Mouse (Mus musculus): ENCODE measurements around the gene Ap5b1. TPM values are rescaled to one million over a fixed set of nuclear protein-coding genes. Genes with fewer than 3 reads are reported as not detected.

Ap5b1 gene
- polyA plus RNA-seq, 1 experiment = 23.7 TPM

DNA sequence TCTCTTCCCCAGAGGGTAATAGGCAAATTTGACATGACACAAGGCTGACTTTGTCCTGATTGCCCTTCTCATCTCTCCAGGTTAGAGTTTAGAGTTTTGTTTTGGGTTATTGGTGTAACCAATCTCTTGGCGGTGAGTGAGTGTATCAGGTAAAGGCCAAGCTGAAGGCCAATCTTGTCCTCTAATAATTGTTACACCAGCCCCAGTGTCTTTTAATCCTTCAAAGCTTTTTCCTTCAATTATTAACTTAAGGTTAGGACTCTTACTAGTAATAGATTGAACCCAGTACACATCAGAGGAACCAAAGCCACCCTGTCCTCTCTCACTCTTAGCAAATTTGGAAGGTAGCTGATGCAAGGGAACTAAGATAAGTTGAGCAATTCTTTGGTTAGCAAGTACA, 7.5 kb downstream of the Ap5b1 start:
- H3K4me1 ChIP-seq = peaks cover 40% of the 10 kb centered on the region
- TF ChIP-seq FLI1 (IDR thresholded peaks at IDR 0.05; ENCODE audit: low read length) (no peak), GATA1 (IDR thresholded peaks at IDR 0.05; ENCODE audit: borderline replicate concordance, low read length) (no peak)
- H3K9me3 ChIP-seq = no peaks in the 10 kb centered on the region
- H3K4me3 ChIP-seq (replicated peaks) = no peak overlapping the region
- H3K27me3 ChIP-seq (replicated peaks) = peaks cover 7% of the 10 kb centered on the region
- H3K36me3 ChIP-seq (replicated peaks; ENCODE audit: low read length) = peaks cover 19% of the 10 kb centered on the region

- peaks cover 32% of the 10 kb centered on the region for H3K27me3 ChIP-seq (replicated peaks)
- H3K36me3 ChIP-seq (replicated peaks; ENCODE audit: low read length) = no peaks in the 10 kb centered on the region
- TF ChIP-seq FLI1 (IDR thresholded peaks at IDR 0.05; ENCODE audit: low read length) (no peak), GATA1 (IDR thresholded peaks at IDR 0.05; ENCODE audit: borderline replicate concordance, low read length) (no peak)
- H3K4me1 ChIP-seq = peaks cover 6% of the 10 kb centered on the region; the same call in 1 of the 2 replicates
- H3K4me3 ChIP-seq (replicated peaks) = no peak overlapping the region
- no peaks in the 10 kb centered on the region for H3K9me3 ChIP-seq
These were observed 12.1 kb downstream of the Ap5b1 start for GRCm38 (mm10) chr19:5579971-5580370.

GRCm38 (mm10) chr19:5580776-5581175, 13.0 kb downstream of the Ap5b1 start:
- H3K27me3 ChIP-seq (replicated peaks) = peaks cover 40% of the 10 kb centered on the region
- no peaks in the 10 kb centered on the region for H3K36me3 ChIP-seq (replicated peaks; ENCODE audit: low read length)
- TF ChIP-seq FLI1 (IDR thresholded peaks at IDR 0.05; ENCODE audit: low read length) (no peak), GATA1 (IDR thresholded peaks at IDR 0.05; ENCODE audit: borderline replicate concordance, low read length) (no peak)
- H3K4me3 ChIP-seq (replicated peaks) = no peak overlapping the region
- H3K4me1 ChIP-seq = peaks cover 4% of the 10 kb centered on the region; the same call in 1 of the 2 replicates
- H3K9me3 ChIP-seq = no peaks in the 10 kb centered on the region

DNA sequence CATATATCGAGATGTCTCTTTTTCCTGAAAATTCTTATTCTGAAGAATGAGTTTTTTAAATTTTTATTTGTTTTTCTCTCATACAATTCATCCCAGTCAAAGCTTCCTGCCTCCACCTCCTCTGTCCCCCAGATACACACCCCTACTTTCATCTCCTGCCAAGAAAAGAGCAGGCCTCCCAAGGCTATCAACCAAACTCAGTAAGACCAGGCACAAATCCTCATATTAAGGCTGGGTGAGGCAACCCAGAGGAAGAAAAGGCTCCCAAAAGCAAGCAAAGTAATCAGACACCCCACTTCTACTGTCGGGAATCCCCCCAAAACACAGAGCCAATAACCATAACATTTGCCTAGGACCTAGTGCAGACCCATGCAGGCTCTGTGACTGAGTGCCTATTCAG, 14.2 kb downstream of the Ap5b1 start:
- no peaks in the 10 kb centered on the region for H3K36me3 ChIP-seq (replicated peaks; ENCODE audit: low read length)

DNA sequence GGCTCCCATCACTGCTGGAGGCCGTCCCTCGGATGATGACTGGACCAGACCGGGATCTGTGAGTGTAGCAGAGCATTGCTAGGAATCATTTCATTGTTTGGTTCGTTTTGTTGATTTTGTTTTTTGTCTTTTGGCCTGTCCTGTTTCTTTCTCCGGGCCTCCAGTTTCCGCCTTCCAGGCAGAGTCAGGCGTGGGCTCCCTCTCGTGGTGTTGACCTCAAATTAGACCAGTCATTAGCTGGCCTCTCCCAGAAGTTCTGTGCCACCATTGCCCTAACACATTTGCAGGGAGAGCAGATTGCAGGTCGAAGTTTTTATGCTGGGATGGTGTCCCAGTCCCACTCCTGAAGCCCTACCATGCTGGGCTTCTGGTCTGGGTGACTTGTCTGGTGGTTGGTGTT, 21.3 kb downstream of the Ap5b1 start:
- Histone ChIP-seq H3K4me1 (0 out of 2 replicates have a peak, but pooled peaks cover 6% of the 10 kb centered on the region), H3K9me3 (no peaks in the 10 kb centered on the region), H3K36me3 (replicated peaks; ENCODE audit: low read length) (no peaks in the 10 kb centered on the region), H3K4me3 (replicated peaks) (no peak overlapping the region), H3K27me3 (replicated peaks) (peaks cover 30% of the 10 kb centered on the region)
- no peak for TF ChIP-seq FLI1 (IDR thresholded peaks at IDR 0.05; ENCODE audit: low read length)
- TF ChIP-seq GATA1 (IDR thresholded peaks at IDR 0.05; ENCODE audit: borderline replicate concordance, low read length) = no peak

More for the DNA sequence above, 14.2 kb downstream of the Ap5b1 start:
- Histone ChIP-seq H3K27me3 (replicated peaks) (peaks cover 45% of the 10 kb centered on the region), H3K9me3 (no peaks in the 10 kb centered on the region), H3K4me1 (0 out of 2 replicates have a peak, but pooled peaks cover 3% of the 10 kb centered on the region), H3K4me3 (replicated peaks) (no peak overlapping the region)
- TF ChIP-seq GATA1 (IDR thresholded peaks at IDR 0.05; ENCODE audit: borderline replicate concordance, low read length) (no peak), FLI1 (IDR thresholded peaks at IDR 0.05; ENCODE audit: low read length) (no peak)

DNA sequence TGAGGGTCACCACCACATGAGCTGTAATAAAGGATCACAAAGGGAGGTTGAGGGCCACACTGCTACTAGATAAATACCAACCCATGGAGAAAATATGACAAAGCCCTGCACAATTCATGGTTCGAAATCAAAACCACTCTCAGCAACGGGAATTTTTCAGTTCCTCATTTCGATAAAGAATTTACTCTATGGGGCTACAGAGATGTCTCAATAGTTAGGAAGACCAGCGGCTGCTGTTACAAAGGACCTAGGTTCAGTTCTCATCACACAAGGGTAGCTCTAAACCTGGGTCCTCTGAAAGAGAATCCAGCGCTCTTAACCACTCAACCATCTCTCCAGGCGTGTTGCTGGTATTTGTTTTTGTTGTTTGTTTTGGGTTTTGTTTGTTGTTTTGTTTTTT, 24.1 kb downstream of the Ap5b1 start:
- H3K27me3 ChIP-seq (replicated peaks) = peaks cover 12% of the 10 kb centered on the region
- H3K9me3 ChIP-seq = no peaks in the 10 kb centered on the region
- no peak overlapping the region for H3K4me3 ChIP-seq (replicated peaks)
- peaks cover 3% of the 10 kb centered on the region; the same call in 1 of the 2 replicates for H3K4me1 ChIP-seq
- no peaks in the 10 kb centered on the region for H3K36me3 ChIP-seq (replicated peaks; ENCODE audit: low read length)
- TF ChIP-seq FLI1 (IDR thresholded peaks at IDR 0.05; ENCODE audit: low read length) = no peak
- no peak for TF ChIP-seq GATA1 (IDR thresholded peaks at IDR 0.05; ENCODE audit: borderline replicate concordance, low read length)

- H3K9me3 ChIP-seq = no peaks in the 10 kb centered on the region
- peaks cover 59% of the 10 kb centered on the region for H3K4me1 ChIP-seq
- H3K27me3 ChIP-seq (replicated peaks) = peaks cover 1% of the 10 kb centered on the region
- H3K4me3 ChIP-seq (replicated peaks) = no peak overlapping the region
- peaks cover 18% of the 10 kb centered on the region for H3K36me3 ChIP-seq (replicated peaks; ENCODE audit: low read length)
- TF ChIP-seq GATA1 (IDR thresholded peaks at IDR 0.05; ENCODE audit: borderline replicate concordance, low read length) = no peak
- no peak for TF ChIP-seq FLI1 (IDR thresholded peaks at IDR 0.05; ENCODE audit: low read length)
These were observed 31.4 kb downstream of the Ap5b1 start for GRCm38 (mm10) chr19:5599224-5599623.

- Histone ChIP-seq H3K27me3 (replicated peaks) (peaks cover 1% of the 10 kb centered on the region), H3K36me3 (replicated peaks; ENCODE audit: low read length) (peaks cover 45% of the 10 kb centered on the region), H3K9me3 (no peaks in the 10 kb centered on the region), H3K4me3 (replicated peaks) (peak within 1 kb of the TSS; percentile 94), H3K4me1 (peaks cover 82% of the 10 kb centered on the region)
- TF ChIP-seq GATA1 (IDR thresholded peaks at IDR 0.05; ENCODE audit: borderline replicate concordance, low read length) = no peak
These were observed 34.1 kb downstream of the Ap5b1 start, which contains the start of gene Rnaseh2c for GRCm38 (mm10) chr19:5601752-5602541. Rnaseh2c (plus strand) TSS chr19:5601873.

- H3K9me3 ChIP-seq = no peaks in the 10 kb centered on the region
- H3K27me3 ChIP-seq (replicated peaks) = no peaks in the 10 kb centered on the region
- H3K4me3 ChIP-seq (replicated peaks) = peak overlapping the region; percentile 94
- H3K4me1 ChIP-seq = peaks cover 88% of the 10 kb centered on the region
- peaks cover 62% of the 10 kb centered on the region for H3K36me3 ChIP-seq (replicated peaks; ENCODE audit: low read length)
- no peak for TF ChIP-seq FLI1 (IDR thresholded peaks at IDR 0.05; ENCODE audit: low read length)
- no peak for TF ChIP-seq GATA1 (IDR thresholded peaks at IDR 0.05; ENCODE audit: borderline replicate concordance, low read length)
These were observed 35.8 kb downstream of the Ap5b1 start for GRCm38 (mm10) chr19:5603664-5604063.

- Histone ChIP-seq H3K9me3 (no peaks in the 10 kb centered on the region), H3K4me1 (peaks cover 87% of the 10 kb centered on the region), H3K27me3 (replicated peaks) (no peaks in the 10 kb centered on the region), H3K4me3 (replicated peaks) (no peak overlapping the region), H3K36me3 (replicated peaks; ENCODE audit: low read length) (peaks cover 66% of the 10 kb centered on the region)
- TF ChIP-seq GATA1 (IDR thresholded peaks at IDR 0.05; ENCODE audit: borderline replicate concordance, low read length) (no peak), FLI1 (IDR thresholded peaks at IDR 0.05; ENCODE audit: low read length) (no peak)
These were observed 37.3 kb downstream of the Ap5b1 start for GRCm38 (mm10) chr19:5605126-5605525.
